Mouse (Mus musculus) embryonic facial prominence, embryonic 15.5 days (tissue): ENCODE results near the gene Icos. TPM values are rescaled to one million over a fixed set of nuclear protein-coding genes. Genes with fewer than 3 reads are reported as not detected.
A peak's percentile ranks its signal among the peaks of the same experiment; 100 is the strongest.

Experiments
- ATAC-seq: fragments of 200-750 bp; cut with Nextera tagmentation; 2 replicates; pipeline ENCODE4 v1.8.0; 2017; ENCODE audit warnings: low read depth, moderate TSS enrichment; ENCODE audit not compliant: insufficient number of reproducible peaks, low FRiP score, low TSS enrichment
- H3K27ac ChIP-seq: fragments of 300-500 bp; sonication (generic); replicated peaks from 2 replicates; pipeline ENCODE4 v1.5.1; 2015; ENCODE audit warnings: mild to moderate bottlenecking, inconsistent platforms
- H3K27me3 ChIP-seq: fragments of 300-500 bp; sonication (generic); 2 replicates; pipeline ENCODE4 v1.6.1; 2015; ENCODE audit warnings: inconsistent platforms
- H3K36me3 ChIP-seq: fragments of 300-500 bp; sonication (generic); 2 replicates; pipeline ENCODE4 v1.6.1; 2015; ENCODE audit warnings: mild to moderate bottlenecking, inconsistent platforms
- H3K4me1 ChIP-seq: fragments of 300-500 bp; sonication (generic); 2 replicates; pipeline ENCODE4 v1.6.1; 2015; ENCODE audit warnings: inconsistent platforms
- H3K4me2 ChIP-seq: fragments of 300-500 bp; sonication (generic); replicated peaks from 2 replicates; pipeline ENCODE4 v1.6.1; 2015; ENCODE audit warnings: mild to moderate bottlenecking, inconsistent platforms
- H3K4me3 ChIP-seq: fragments of 300-500 bp; sonication (generic); replicated peaks from 2 replicates; pipeline ENCODE4 v1.5.1; 2015; ENCODE audit warnings: mild to moderate bottlenecking, inconsistent platforms
- H3K9ac ChIP-seq: fragments of 300-500 bp; sonication (generic); 2 replicates; pipeline ENCODE4 v1.6.1; 2015; ENCODE audit warnings: inconsistent platforms
- H3K9me3 ChIP-seq: fragments of 300-500 bp; sonication (generic); replicated peaks from 2 replicates; pipeline ENCODE4 v1.6.1; 2016; ENCODE audit warnings: inconsistent platforms
- WGBS: fragments of 180-500 bp; shearing (Covaris S2); methylation state at CpG from one replicate; pipeline ENCODE4 v1.1.7; 2015; 5-methylcytosine and 5-hydroxymethylcytosine counted together
- polyA plus RNA-seq: library from polyadenylated mRNA; unstranded; fragments of >200 nt; fragmentation: Nextera tagmentation; extraction: Ambion mirVana; gene quantifications from 2 replicates; pipeline ENCODE4 v1.2.1, GENCODE M21; 2015

Gene Icos
- polyA plus RNA-seq, 1 experiment from 2014 or later = 0.45 TPM

DNA sequence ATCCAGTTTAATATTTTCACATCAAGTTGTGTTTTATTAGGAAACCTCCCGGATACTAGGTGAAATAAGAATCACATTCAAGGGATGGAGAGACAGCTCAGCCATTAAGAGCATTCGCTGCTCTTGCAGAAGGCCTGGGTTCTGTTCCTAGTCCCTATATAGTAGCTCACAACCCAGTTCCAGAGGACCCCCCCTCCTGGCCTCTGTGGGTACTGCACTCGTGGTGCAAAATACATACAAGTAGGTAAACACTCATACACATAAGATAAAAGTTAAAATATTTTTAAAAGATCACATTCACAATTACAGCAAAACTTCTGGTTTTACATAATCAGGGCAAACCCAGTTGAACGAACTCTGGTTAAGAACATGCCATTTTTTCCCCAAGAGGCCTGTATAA lies 15.6 kb upstream of the Icos start:
- no peaks in the 10 kb centered on the region for H3K4me1 ChIP-seq
- no peaks in the 10 kb centered on the region for H3K9me3 ChIP-seq
- no peaks in the 10 kb centered on the region for H3K36me3 ChIP-seq
- H3K27me3 ChIP-seq = no peaks in the 10 kb centered on the region
- no peak overlapping the region for H3K9ac ChIP-seq
- H3K27ac ChIP-seq = no peak overlapping the region
- ATAC-seq = no peak
- 86% methylated on average over 4 of the region's 4 CpGs for WGBS
- H3K4me2 ChIP-seq = no peak overlapping the region
- H3K4me3 ChIP-seq = no peak overlapping the region

- H3K9ac ChIP-seq = no peak overlapping the region
- WGBS = 21% methylated on average over 2 of the region's 2 CpGs
- no peaks in the 10 kb centered on the region for H3K36me3 ChIP-seq
- no peaks in the 10 kb centered on the region for H3K27me3 ChIP-seq
- H3K4me1 ChIP-seq = no peaks in the 10 kb centered on the region
- no peak overlapping the region for H3K27ac ChIP-seq
- no peak overlapping the region for H3K4me2 ChIP-seq
- H3K9me3 ChIP-seq = no peaks in the 10 kb centered on the region
- ATAC-seq = no peak
- no peak overlapping the region for H3K4me3 ChIP-seq
These were observed 10.2 kb upstream of the Icos start for GRCm38 (mm10) chr1:60967521-60967920.

DNA sequence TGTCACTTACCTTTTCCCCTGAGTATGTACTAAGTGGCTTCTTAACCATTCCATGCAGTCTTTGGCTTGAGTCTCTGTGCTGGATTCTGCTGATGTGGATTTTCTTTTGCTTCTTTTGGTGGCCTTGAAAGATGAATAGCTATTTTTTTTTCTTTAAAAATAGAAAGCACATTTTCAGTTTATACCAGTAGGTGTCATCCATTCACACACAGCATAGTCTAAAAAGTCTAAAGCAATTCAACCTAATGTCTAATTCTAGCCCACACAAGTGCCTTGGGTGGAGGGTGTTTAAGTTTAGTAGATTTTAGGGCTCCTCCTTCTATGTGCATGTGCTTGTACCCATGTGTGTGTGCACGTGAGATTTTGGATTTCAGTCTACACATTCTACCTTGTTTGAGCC lies 6.9 kb upstream of the Icos start:
- 79% methylated on average over 1 of the region's 1 CpGs for WGBS
- Histone ChIP-seq H3K27ac (no peak overlapping the region), H3K4me3 (no peak overlapping the region), H3K4me1 (no peaks in the 10 kb centered on the region), H3K9ac (no peak overlapping the region), H3K36me3 (no peaks in the 10 kb centered on the region), H3K4me2 (no peak overlapping the region), H3K9me3 (no peaks in the 10 kb centered on the region), H3K27me3 (no peaks in the 10 kb centered on the region)
- no peak for ATAC-seq

GRCm38 (mm10) chr1:60974221-60974620 lies 3.5 kb upstream of the Icos start:
- Histone ChIP-seq H3K27ac (0 out of 2 replicates have a peak overlapping the region, but pooled peaks have one; percentile 19), H3K36me3 (no peaks in the 10 kb centered on the region), H3K4me1 (no peaks in the 10 kb centered on the region), H3K4me2 (no peak overlapping the region), H3K9me3 (no peaks in the 10 kb centered on the region), H3K9ac (no peak overlapping the region), H3K27me3 (no peaks in the 10 kb centered on the region), H3K4me3 (no peak overlapping the region)
- 77% methylated on average over 3 of the region's 3 CpGs for WGBS
- ATAC-seq = no peak

- no peaks in the 10 kb centered on the region for H3K36me3 ChIP-seq
- H3K9ac ChIP-seq = no peak overlapping the region
- H3K4me1 ChIP-seq = no peaks in the 10 kb centered on the region
- ATAC-seq = no peak
- no peaks in the 10 kb centered on the region for H3K9me3 ChIP-seq
- H3K27me3 ChIP-seq = no peaks in the 10 kb centered on the region
- 88% methylated on average over 5 of the region's 5 CpGs for WGBS
- no peak overlapping the region for H3K27ac ChIP-seq
- H3K4me2 ChIP-seq = no peak overlapping the region
- no peak overlapping the region for H3K4me3 ChIP-seq
These were observed 2.0 kb upstream of the Icos start for GRCm38 (mm10) chr1:60975646-60976294.

DNA sequence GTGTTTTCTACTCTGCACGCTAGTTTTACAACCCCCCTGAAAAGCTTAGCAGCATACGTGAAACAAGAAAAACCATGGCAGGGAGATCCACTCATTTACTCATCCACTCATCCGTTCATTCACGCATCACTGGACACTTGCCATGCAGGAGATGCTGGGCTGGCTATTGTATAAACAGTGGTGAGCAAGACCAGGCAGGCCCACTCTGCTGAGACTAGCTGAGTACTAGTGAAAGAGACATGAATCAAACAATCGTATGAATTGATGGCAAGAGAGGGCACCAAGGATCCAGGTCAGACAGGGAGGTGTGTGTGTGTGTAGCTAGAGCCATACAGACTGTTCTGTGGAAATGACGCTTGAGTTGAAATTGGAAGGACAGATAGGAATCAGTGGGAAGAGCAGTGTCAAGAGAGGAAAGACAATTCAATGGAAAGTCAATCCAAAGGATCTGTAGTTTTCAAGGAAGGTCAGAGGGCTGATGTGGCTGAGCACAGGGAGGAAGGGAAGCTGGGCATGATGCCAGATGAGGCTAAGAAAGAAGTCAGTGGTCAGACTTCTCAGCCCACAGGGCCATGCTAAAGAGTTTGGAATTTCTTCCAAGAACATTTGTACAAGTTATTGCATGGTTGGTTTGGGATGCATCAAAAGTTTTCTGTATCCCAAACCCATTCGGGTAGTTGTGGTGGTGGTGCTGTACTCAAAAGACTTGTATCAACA lies 1.6 kb downstream of the Icos start:
- Histone ChIP-seq H3K4me1 (no peaks in the 10 kb centered on the region), H3K27ac (no peak overlapping the region), H3K4me3 (no peak overlapping the region), H3K4me2 (no peak overlapping the region), H3K36me3 (no peaks in the 10 kb centered on the region), H3K9ac (no peak overlapping the region), H3K27me3 (no peaks in the 10 kb centered on the region), H3K9me3 (no peaks in the 10 kb centered on the region)
- 64% methylated on average over 7 of the region's 7 CpGs for WGBS
- ATAC-seq = no peak

DNA sequence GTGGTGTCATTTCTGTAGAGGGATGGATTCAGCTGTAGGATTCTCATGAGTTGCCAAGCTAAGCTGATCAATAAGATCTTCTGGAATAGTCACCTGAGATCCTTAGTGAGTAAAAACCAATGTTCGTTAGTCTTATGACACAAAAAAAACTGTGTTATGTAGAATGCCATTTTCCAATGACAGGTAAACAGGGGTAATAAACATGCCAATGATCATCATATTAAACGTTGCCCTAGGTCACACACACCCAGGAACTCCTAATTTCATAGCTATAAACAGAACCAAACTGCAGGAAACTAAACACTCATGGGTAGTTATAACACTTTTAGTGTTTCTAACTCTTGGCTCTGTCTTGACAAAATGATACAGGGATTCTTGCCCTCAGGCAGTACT lies 2.1 kb downstream of the Icos start:
- H3K4me2 ChIP-seq = no peak overlapping the region
- ATAC-seq = no peak
- 79% methylated on average over 2 of the region's 2 CpGs for WGBS

GRCm38 (mm10) chr1:60985075-60985474 lies 7.3 kb downstream of the Icos start:
- no peaks in the 10 kb centered on the region for H3K9me3 ChIP-seq
- ATAC-seq = no peak
- no peaks in the 10 kb centered on the region for H3K27me3 ChIP-seq
- no peaks in the 10 kb centered on the region for H3K4me1 ChIP-seq
- no peak overlapping the region for H3K4me2 ChIP-seq
- no peak overlapping the region for H3K9ac ChIP-seq
- no peak overlapping the region for H3K27ac ChIP-seq
- H3K4me3 ChIP-seq = no peak overlapping the region
- H3K36me3 ChIP-seq = no peaks in the 10 kb centered on the region
- 53% methylated on average over 2 of the region's 2 CpGs for WGBS

More for the DNA sequence above, 2.1 kb downstream of the Icos start:
- no peak overlapping the region for H3K4me3 ChIP-seq
- no peak overlapping the region for H3K27ac ChIP-seq
- H3K4me1 ChIP-seq = no peaks in the 10 kb centered on the region
- H3K9ac ChIP-seq = no peak overlapping the region
- no peaks in the 10 kb centered on the region for H3K36me3 ChIP-seq
- no peaks in the 10 kb centered on the region for H3K27me3 ChIP-seq
- H3K9me3 ChIP-seq = no peaks in the 10 kb centered on the region

DNA sequence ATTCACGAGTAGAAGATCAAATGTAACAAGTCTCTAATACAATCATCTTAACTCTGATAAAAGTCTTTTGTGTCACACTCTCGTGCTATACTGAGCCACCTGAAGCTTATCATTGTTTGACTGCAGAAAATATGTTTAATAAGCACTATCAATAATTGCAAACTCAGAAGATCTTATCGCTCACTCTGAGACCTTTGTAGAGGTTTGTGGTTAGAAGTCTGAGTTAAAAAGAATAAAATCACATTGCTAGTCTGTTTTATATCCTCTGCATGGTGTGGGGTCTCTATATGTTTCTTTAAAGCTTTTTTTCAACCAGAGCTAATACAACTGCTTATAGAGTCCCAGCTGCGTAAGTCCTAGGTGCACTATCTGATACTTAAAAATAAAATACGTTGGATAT lies 8.4 kb downstream of the Icos start:
- H3K36me3 ChIP-seq = no peaks in the 10 kb centered on the region
- no peaks in the 10 kb centered on the region for H3K4me1 ChIP-seq
- no peak overlapping the region for H3K27ac ChIP-seq
- no peak for ATAC-seq
- no peak overlapping the region for H3K9ac ChIP-seq
- H3K4me2 ChIP-seq = no peak overlapping the region
- H3K9me3 ChIP-seq = no peaks in the 10 kb centered on the region
- WGBS = 68% methylated on average over 5 of the region's 5 CpGs
- no peak overlapping the region for H3K4me3 ChIP-seq
- H3K27me3 ChIP-seq = no peaks in the 10 kb centered on the region

GRCm38 (mm10) chr1:60989086-60989485 lies 11.4 kb downstream of the Icos start:
- Histone ChIP-seq H3K9ac (no peak overlapping the region), H3K4me1 (no peaks in the 10 kb centered on the region), H3K4me3 (no peak overlapping the region), H3K9me3 (no peaks in the 10 kb centered on the region), H3K4me2 (no peak overlapping the region), H3K27me3 (no peaks in the 10 kb centered on the region), H3K36me3 (no peaks in the 10 kb centered on the region), H3K27ac (no peak overlapping the region)
- ATAC-seq = no peak
- 71% methylated on average over 5 of the region's 5 CpGs for WGBS

DNA sequence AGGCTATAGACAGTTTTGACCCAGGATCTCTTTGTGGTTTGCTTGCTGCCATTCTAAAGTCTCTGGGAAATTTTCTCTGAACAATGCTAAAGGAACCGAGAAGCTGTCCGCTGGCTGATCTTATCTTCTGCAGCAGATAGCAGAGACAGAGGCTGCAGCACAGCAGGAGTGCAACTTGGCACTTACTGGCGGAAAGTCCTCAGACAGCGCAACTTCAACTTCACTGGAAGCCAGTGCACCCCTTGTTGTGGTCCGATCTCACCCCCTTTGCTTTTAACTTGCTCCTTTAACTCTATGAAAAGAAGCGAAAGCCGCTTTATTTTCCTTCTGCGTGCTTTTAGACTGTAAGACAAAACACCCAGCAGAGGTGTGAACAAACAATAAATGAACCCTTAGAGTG lies 12.6 kb downstream of the Icos start:
- WGBS = 71% methylated on average over 8 of the region's 8 CpGs

More for the DNA sequence above, 12.6 kb downstream of the Icos start:
- Histone ChIP-seq H3K9me3 (no peaks in the 10 kb centered on the region), H3K9ac (no peak overlapping the region), H3K4me1 (no peaks in the 10 kb centered on the region), H3K4me2 (no peak overlapping the region), H3K36me3 (no peaks in the 10 kb centered on the region), H3K27ac (no peak overlapping the region), H3K4me3 (no peak overlapping the region), H3K27me3 (no peaks in the 10 kb centered on the region)
- ATAC-seq = no peak
